Mouse (Mus musculus): ENCODE data around the gene Cenpq. TPM values are rescaled to one million over a fixed set of nuclear protein-coding genes. Genes with fewer than 3 reads are reported as not detected.

Gene Cenpq
- polyA plus RNA-seq, 1 experiment from 2014 or later: 28.3 TPM

Other genes starting within 250 kb of the Cenpq start
- not detected in 2 replicates for gene Esp1, start 207.9 kb downstream of the Cenpq start, polyA plus RNA-seq (2015; fragmentation: Nextera tagmentation; extraction: Ambion mirVana)
- 0.15 and 0.27 TPM in 2 replicates for gene Crisp2, start 128.0 kb downstream of the Cenpq start, polyA plus RNA-seq (2015; fragmentation: Nextera tagmentation; extraction: Ambion mirVana)
- gene Rhag, start 123.9 kb downstream of the Cenpq start, polyA plus RNA-seq (2015; fragmentation: Nextera tagmentation; extraction: Ambion mirVana): 197 and 235 TPM in 2 replicates
- gene 9130008F23Rik, start 54.5 kb downstream of the Cenpq start, polyA plus RNA-seq (2015; fragmentation: Nextera tagmentation; extraction: Ambion mirVana): 0.42 and 0.78 TPM in 2 replicates
- gene Glyatl3, start 20.7 kb downstream of the Cenpq start, polyA plus RNA-seq (2015; fragmentation: Nextera tagmentation; extraction: Ambion mirVana): not detected in 2 replicates
- gene Mut, start 362 bp downstream of the Cenpq start, polyA plus RNA-seq (2015; fragmentation: Nextera tagmentation; extraction: Ambion mirVana): 26.8 and 33.5 TPM in 2 replicates